Mouse (Mus musculus): ENCODE measurements around the gene Slfn3.

DNA sequence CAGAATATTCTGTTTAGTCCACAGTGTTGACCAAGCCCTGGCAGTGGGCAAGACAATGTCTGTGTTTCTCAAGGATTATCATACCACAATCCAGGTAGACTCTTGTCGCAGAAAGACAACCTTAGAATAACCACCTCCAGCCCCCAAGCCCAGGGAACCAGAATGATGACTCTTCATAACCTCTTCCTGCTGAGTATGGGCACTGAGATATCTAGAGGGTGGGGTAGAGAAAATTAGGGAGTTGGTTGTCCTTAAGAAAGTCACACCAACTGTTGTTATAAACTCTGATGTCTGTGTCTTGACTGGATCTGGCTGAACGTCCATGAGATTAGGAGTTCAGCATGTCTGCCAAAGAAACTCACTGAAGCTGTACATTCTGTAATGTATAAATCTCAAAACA is 47.3 kb downstream of the Slfn3 start:
- TF ChIP-seq CTCF (IDR thresholded peaks at IDR 0.05; ENCODE audit: control insufficient read depth, insufficient read depth, insufficient read length) (no peak), USF1 (IDR thresholded peaks at IDR 0.05; ENCODE audit: low read depth) (no peak)

Measured in C2C12 (cell line).